Mouse (Mus musculus): Measurements from ENCODE around the gene Rab22a. TPM values are rescaled to one million over a fixed set of nuclear protein-coding genes. Genes with fewer than 3 reads are reported as not detected.

Rab22a gene
- polyA plus RNA-seq, 1 experiment from 2014 or later = 42.5 TPM

DNA sequence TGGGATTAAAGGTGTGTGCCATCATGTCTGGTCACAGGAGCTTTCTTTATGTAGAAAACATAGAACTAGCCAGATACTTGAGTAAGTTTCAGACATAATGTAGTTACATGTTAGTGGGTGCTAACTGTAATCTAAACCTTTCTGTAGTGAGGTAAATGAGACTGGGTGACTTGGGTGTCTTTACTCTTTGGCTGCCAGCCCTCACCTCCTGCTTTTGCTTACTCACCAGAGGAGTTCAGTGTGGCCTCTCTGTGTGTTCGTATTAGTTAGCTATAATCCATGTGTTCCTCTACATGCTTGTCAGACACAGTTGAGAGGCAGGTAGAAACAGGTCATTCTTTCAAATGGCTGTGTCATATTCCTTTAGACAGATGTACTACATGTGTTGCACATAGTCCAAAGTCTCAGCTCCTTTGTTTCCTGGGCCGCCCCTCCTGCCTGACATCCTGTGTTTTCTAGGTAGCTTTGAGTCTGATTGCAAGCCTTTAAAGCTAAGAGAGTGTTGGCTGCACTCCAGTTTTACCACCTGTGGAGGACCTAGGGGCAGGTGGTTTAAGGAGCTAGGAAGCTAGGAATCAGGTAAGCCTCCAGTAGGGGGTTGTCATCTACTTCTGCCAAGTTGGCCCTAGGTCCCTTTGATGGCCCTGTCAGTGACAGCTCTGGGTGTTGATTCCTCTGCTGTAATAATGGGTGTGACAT lies 89.5 kb downstream of the Rab22a start:
- H3K9ac ChIP-seq (replicated peaks) = no peak overlapping the region
- 0 out of 2 replicates have a peak, but pooled peaks cover 5% of the 10 kb centered on the region for H3K9me3 ChIP-seq
- H3K36me3 ChIP-seq = peaks cover 3% of the 10 kb centered on the region; the same call in 1 of the 2 replicates
- ATAC-seq (ENCODE audit: low FRiP score, low read depth) = no peak
- H3K27ac ChIP-seq (replicated peaks) = no peak overlapping the region
- 95% methylated on average over 2 of the region's 2 CpGs for WGBS
- no peaks in the 10 kb centered on the region for H3K4me1 ChIP-seq
- no peaks in the 10 kb centered on the region for H3K27me3 ChIP-seq
- H3K4me3 ChIP-seq = no peak overlapping the region
- no peak overlapping the region for H3K4me2 ChIP-seq (replicated peaks)

DNA sequence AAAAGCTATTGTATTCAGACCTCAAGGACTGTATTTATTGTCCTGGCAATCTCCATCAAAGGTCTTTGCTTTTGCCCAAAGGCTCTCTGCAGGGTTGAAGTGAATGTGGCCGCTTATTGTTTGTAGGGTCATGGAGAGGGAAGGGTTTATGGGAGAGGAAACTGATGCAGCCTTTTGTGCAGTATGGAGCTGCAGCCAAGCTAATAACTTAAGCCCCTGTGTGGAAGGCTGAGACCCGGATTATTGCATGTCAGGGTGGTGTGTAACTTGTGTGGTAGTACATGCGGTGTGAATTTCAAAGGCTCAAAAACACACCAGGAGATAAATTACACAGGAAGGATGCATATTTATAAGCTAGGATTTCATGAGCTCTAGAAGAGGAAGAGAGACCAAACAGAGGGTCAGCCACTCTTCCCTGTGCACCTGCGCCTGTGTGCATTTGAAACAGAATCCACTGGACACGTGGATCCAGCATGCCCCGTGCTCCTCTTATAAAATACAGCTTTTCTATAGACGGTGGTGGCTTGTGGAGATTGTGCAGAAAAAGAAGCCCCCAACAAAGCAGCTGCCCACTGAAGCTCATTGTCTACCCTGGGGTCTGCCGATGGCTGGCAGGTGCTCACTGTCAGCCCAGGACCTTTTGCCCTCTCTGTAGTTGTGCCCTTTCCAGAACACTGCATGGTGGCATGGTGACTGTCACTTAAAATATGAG lies 96.0 kb downstream of the Rab22a start:
- Histone ChIP-seq H3K36me3 (no peaks in the 10 kb centered on the region), H3K27me3 (no peaks in the 10 kb centered on the region), H3K4me3 (no peak overlapping the region), H3K9me3 (no peaks in the 10 kb centered on the region), H3K27ac (replicated peaks) (peak overlapping the region; percentile 75), H3K9ac (replicated peaks) (no peak overlapping the region; the same call in 1 of the 2 replicates), H3K4me1 (peaks cover 32% of the 10 kb centered on the region), H3K4me2 (replicated peaks) (no peak overlapping the region)
- peak; percentile 79 for ATAC-seq (ENCODE audit: low FRiP score, low read depth)
- WGBS = 21% methylated on average over 8 of the region's 8 CpGs

Small RNA genes lying within 50 kb of the gene (microRNA-seq; reads per million reads assigned to microRNA genes)
- not detected for gene Mir6340

Other genes with a start within 250 kb of the Rab22a start
- gene 1700021F07Rik, start 137.2 kb upstream of the Rab22a start, polyA plus RNA-seq (2016; fragmentation: Nextera tagmentation; extraction: Ambion mirVana) = not detected in 2 replicates
- not detected in 2 replicates for gene Ankrd60, start 81.4 kb upstream of the Rab22a start, polyA plus RNA-seq (2016; fragmentation: Nextera tagmentation; extraction: Ambion mirVana)
- gene 1700010B08Rik, start 59.7 kb downstream of the Rab22a start, polyA plus RNA-seq (2016; fragmentation: Nextera tagmentation; extraction: Ambion mirVana) = not detected in 2 replicates
- gene Vapb, start 77.8 kb downstream of the Rab22a start, polyA plus RNA-seq (2016; fragmentation: Nextera tagmentation; extraction: Ambion mirVana) = 11.0 and 14.8 TPM in 2 replicates